Mouse (Mus musculus) hindlimb bud, embryonic 11.5 days (tissue): ENCODE results near the gene Tyw5.
A peak's percentile ranks its signal among the peaks of the same experiment; 100 is the strongest.

Experiments used
- DNase-seq: peaks from one replicate; pipeline ENCODE4 v3.0.0-alpha.2; 2012; ENCODE audit warnings: low read depth, low spot score; ENCODE audit errors: extremely low spot score

The Tyw5 gene

GRCm38 (mm10) chr1:57388402-57389155, 18.3 kb downstream of the Tyw5 start:
- no peak for DNase-seq

- no peak for DNase-seq
Observed at GRCm38 (mm10) chr1:57387876-57388275, 19.0 kb downstream of the Tyw5 start.

GRCm38 (mm10) chr1:57386519-57386918, 20.4 kb downstream of the Tyw5 start:
- no peak for DNase-seq

- peak; percentile 79 for DNase-seq
Observed at GRCm38 (mm10) chr1:57377376-57378341, 29.2 kb downstream of the Tyw5 start, which contains the start of gene 1700066M21Rik. Gene 1700066M21Rik, plus strand, starts transcription at chr1:57377620.

GRCm38 (mm10) chr1:57376806-57377205, 30.1 kb downstream of the Tyw5 start:
- DNase-seq, result no peak

GRCm38 (mm10) chr1:57375276-57375675, 31.6 kb downstream of the Tyw5 start:
- no peak for DNase-seq

- DNase-seq, result no peak
Observed at GRCm38 (mm10) chr1:57370451-57370850, 36.5 kb downstream of the Tyw5 start.

GRCm38 (mm10) chr1:57369111-57369510, 37.8 kb downstream of the Tyw5 start:
- no peak for DNase-seq

- DNase-seq, result no peak
Observed at GRCm38 (mm10) chr1:57367446-57367845, 39.5 kb downstream of the Tyw5 start.

- DNase-seq, result no peak
Observed at GRCm38 (mm10) chr1:57358546-57358945, 48.4 kb downstream of the Tyw5 start.

GRCm38 (mm10) chr1:57351941-57352340, 55.0 kb downstream of the Tyw5 start:
- no peak for DNase-seq

GRCm38 (mm10) chr1:57347487-57347886, 59.4 kb downstream of the Tyw5 start:
- no peak for DNase-seq

GRCm38 (mm10) chr1:57341197-57341596, 65.7 kb downstream of the Tyw5 start:
- no peak for DNase-seq

- no peak for DNase-seq
Observed at GRCm38 (mm10) chr1:57339156-57339796, 67.6 kb downstream of the Tyw5 start.
